Mouse (Mus musculus) olfactory bulb, adult 2 months (tissue): ENCODE results near the gene Ang6. TPM values are rescaled to one million over a fixed set of nuclear protein-coding genes. Genes with fewer than 3 reads are reported as not detected.

Experiments
- polyA plus RNA-seq: library from polyadenylated mRNA; stranded (reverse); fragments of >200 nt; gene quantifications from 2 replicates; pipeline ENCODE4 v1.2.4, GENCODE M21; 2012; ENCODE audit warnings: low replicate concordance; ENCODE audit not compliant: missing spikeins, insufficient read depth, insufficient read length

Ang6 gene
- polyA plus RNA-seq, 1 experiment, result not detected

Other genes starting within 250 kb of the Ang6 start
- not detected in 2 replicates for gene Gm8180, start 217.5 kb downstream of the Ang6 start, polyA plus RNA-seq
- not detected in 2 replicates for gene Ear1, start 126.8 kb downstream of the Ang6 start, polyA plus RNA-seq
- not detected in 2 replicates for gene Ear10, start 78.7 kb downstream of the Ang6 start, polyA plus RNA-seq
- not detected in 2 replicates for gene Gm8113, start 76.9 kb downstream of the Ang6 start, polyA plus RNA-seq
- gene Ang5, start 45.2 kb downstream of the Ang6 start, polyA plus RNA-seq, result not detected in 2 replicates
- not detected in 2 replicates for gene Ear2, start 100.4 kb upstream of the Ang6 start, polyA plus RNA-seq
- not detected in 2 replicates for gene Gm3327, start 121.6 kb upstream of the Ang6 start, polyA plus RNA-seq
- not detected in 2 replicates for gene Gm8212, start 195.4 kb upstream of the Ang6 start, polyA plus RNA-seq
- gene 4930503E14Rik, start 211.0 kb upstream of the Ang6 start, polyA plus RNA-seq, result not detected in 2 replicates